Mouse (Mus musculus) layer of hippocampus, adult 6 months (tissue): ENCODE results near the gene Sult4a1. TPM values are rescaled to one million over a fixed set of nuclear protein-coding genes. Genes with fewer than 3 reads are reported as not detected.

Source experiments
- long read RNA-seq, 2 experiments: library from polyadenylated mRNA; unstranded; transcript quantifications; one replicate each; pipeline ENCODE4 v2.0.0; 2019 to 2020
- polyA plus RNA-seq: library from polyadenylated mRNA; unstranded; fragments of <200 nt; fragmentation: Nextera tagmentation; gene quantifications from 2 replicates; pipeline ENCODE4 v1.2.3, GENCODE M21; 2021

Sult4a1 gene
- 307 and 316 TPM in 2 replicates for polyA plus RNA-seq
- long read RNA-seq, experiment 1, transcript Sult4a1-201 (7 exons, 2,383 nt) = major isoform, 692 of 802 reads
- long read RNA-seq, experiment 1, partial matches to known transcripts = 37 of 802 reads
- long read RNA-seq, experiment 1, other reads (novel, unspliced or antisense) = 70 of 802 reads
- long read RNA-seq, experiment 2, transcript Sult4a1-202 (8 exons, 1,319 nt) = minor isoform, 11 of 4,066 reads
- long read RNA-seq, experiment 2, transcript Sult4a1-201 (7 exons, 2,383 nt) = major isoform, 3,886 of 4,066 reads
- long read RNA-seq, experiment 2, partial matches to known transcripts = 43 of 4,066 reads
- long read RNA-seq, experiment 2, other reads (novel, unspliced or antisense) = 126 of 4,066 reads

GRCm38 (mm10) chr15:84105105-84105923 is at the start of gene Sult4a1:
Gene Sult4a1, minus strand, starts transcription at chr15:84105754.

GRCm38 (mm10) chr15:84123075-84123474 is 17.5 kb upstream of the Sult4a1 start, which contains the start of gene Pnpla5:
Gene Pnpla5, minus strand, starts transcription at chr15:84123175.

DNA sequence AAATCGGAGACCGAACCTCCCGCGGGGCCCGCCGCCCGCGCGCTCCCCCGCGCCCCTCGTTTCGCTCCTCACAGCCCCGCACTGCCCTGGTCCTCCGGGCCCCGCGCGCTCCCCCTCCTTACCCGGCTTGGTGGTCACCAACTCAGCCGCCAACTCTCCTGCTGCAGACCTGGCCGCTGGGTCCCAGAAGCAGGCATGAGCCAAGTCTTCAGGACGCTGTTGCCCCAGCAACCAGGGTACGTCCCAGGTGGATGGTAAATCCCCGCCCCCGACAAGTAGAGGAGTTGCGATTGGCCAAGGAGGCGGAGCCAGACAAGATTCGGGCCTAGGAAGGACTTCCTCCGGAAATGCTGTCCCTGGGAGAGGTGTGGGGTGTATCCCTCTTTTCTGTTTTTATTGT is 40.4 kb downstream of the Sult4a1 start, which contains the start of gene Efcab6:
TSS of gene Efcab6 (minus strand) at position 240 of the 400 bp plus-strand sequence.

Other genes with a start within 250 kb of the Sult4a1 start
- 2.6 and 3.5 TPM in 2 replicates for gene Efcab6, start 40.4 kb downstream of the Sult4a1 start, polyA plus RNA-seq
- gene Pnpla5, start 17.4 kb upstream of the Sult4a1 start, polyA plus RNA-seq = not detected in 2 replicates
- 0.97 and 1.8 TPM in 2 replicates for gene Pnpla3, start 62.1 kb upstream of the Sult4a1 start, polyA plus RNA-seq
- gene Samm50, start 86.5 kb upstream of the Sult4a1 start, polyA plus RNA-seq = 42.2 and 45.9 TPM in 2 replicates
- 1.8 and 2.1 TPM in 2 replicates for gene Parvb, start 126.3 kb upstream of the Sult4a1 start, polyA plus RNA-seq
- 8.2 and 8.8 TPM in 2 replicates for gene Parvg, start 218.3 kb upstream of the Sult4a1 start, polyA plus RNA-seq